In the genomic region with DNA sequence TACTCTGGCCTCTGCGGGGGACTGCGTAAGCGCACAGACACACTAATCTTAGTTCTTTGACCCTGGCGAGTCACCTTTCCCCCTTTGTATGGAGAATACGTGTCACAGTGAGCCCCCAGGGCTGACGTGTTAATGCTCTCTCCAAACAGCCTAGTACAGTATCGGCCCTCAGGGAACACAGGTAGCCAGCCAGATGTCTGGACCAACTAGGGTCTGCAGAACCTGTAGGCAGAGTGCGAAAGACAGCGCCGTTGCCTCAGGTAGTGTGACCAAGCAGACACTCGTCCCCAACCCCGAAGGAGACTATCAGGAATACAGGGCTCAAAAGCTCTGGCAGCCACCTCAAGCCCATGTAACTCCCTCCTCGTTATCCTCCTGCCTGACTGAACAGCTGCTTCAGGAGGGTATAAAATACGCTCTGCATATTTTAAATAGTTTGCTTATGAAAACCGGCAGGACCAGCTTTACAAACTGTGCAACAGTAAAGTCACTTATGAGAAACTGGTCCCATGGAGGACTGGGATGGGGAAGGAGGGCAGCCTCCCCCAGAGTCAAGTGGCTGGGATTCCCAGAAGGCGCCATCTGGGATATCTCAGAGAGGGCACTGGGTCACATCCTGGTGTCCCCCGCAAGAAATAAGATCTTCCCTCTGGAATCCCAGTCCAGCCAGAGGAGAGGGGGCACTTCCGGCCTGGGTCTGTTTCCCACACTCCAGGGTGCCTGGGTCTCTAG, we compare ENCODE assay signal across 9 mouse cellular contexts. TPM values are rescaled to one million over a fixed set of nuclear protein-coding genes. Genes with fewer than 3 reads are reported as not detected.
DNase-seq lines count a peak whose midpoint lies in the region; ATAC-seq lines count a peak whose summit lies in the region.
"Had no signal": no experiment of that assay in that cellular context is flagged by ENCODE, and none has a peak within 500 bp of the region (broad histone marks: within the 10 kb centered on the region; RNA-seq: fewer than 3 reads in every experiment).

No protein-coding gene starts in this region.

- peak overlapping the region; percentile 10; the same call in 1 of the 2 replicates for H3K4me2 ChIP-seq in embryonic facial prominence, embryonic 14.5 days (ENCODE audit: low read depth, low read length)
- H3K4me2 ChIP-seq in kidney, embryonic 14.5 days (replicated peaks; ENCODE audit: low read depth, low read length): peak overlapping the region; percentile 25
- H3K4me2 ChIP-seq: liver, embryonic 13.5 days had no signal

- H3K9me3 ChIP-seq in embryonic facial prominence, embryonic 14.5 days (ENCODE audit: control insufficient read depth, low read length): no peaks in the 10 kb centered on the region
- H3K9me3 ChIP-seq in kidney, embryonic 14.5 days (ENCODE audit: control insufficient read depth, low read length): no peaks in the 10 kb centered on the region
- H3K9me3 ChIP-seq: liver, embryonic 13.5 days had no signal

- ATAC-seq in embryonic facial prominence, embryonic 14.5 days (ENCODE audit: low read depth): peak; percentile 69
- ATAC-seq in kidney, embryonic 14.5 days (ENCODE audit: low FRiP score, low TSS enrichment): peak; percentile 85

- H3K4me3 ChIP-seq in embryonic facial prominence, embryonic 14.5 days (ENCODE audit: low read depth, low read length): no peak overlapping the region
- H3K4me3 ChIP-seq in kidney, embryonic 14.5 days (ENCODE audit: low read length): no peak overlapping the region
- H3K4me3 ChIP-seq: liver, embryonic 13.5 days had no signal

- H3K36me3 ChIP-seq in embryonic facial prominence, embryonic 14.5 days (ENCODE audit: control insufficient read depth, insufficient read depth, low read length): no peaks in the 10 kb centered on the region
- H3K36me3 ChIP-seq in kidney, embryonic 14.5 days (ENCODE audit: control insufficient read depth, insufficient read depth, low read length): no peaks in the 10 kb centered on the region
- H3K36me3 ChIP-seq: liver, embryonic 13.5 days had no signal

- no peaks in the 10 kb centered on the region for H3K27me3 ChIP-seq in embryonic facial prominence, embryonic 14.5 days (replicated peaks; ENCODE audit: control insufficient read depth, insufficient read depth, low read length)
- no peaks in the 10 kb centered on the region for H3K27me3 ChIP-seq in kidney, embryonic 14.5 days (ENCODE audit: control insufficient read depth, insufficient read depth, low read length)
- H3K27me3 ChIP-seq: liver, embryonic 13.5 days had no signal

- peak overlapping the region; percentile 69 for H3K27ac ChIP-seq in embryonic facial prominence, embryonic 14.5 days (replicated peaks; ENCODE audit: low read depth, low read length)
- peak overlapping the region; percentile 89 for H3K27ac ChIP-seq in kidney, embryonic 14.5 days (ENCODE audit: low read depth, low read length)
- H3K27ac ChIP-seq: liver, embryonic 13.5 days had no signal

- no peak overlapping the region; the same call in 1 of the 2 replicates for H3K9ac ChIP-seq in embryonic facial prominence, embryonic 14.5 days (ENCODE audit: low read depth, low read length)
- H3K9ac ChIP-seq in kidney, embryonic 14.5 days (ENCODE audit: low read depth, low read length): peak overlapping the region; percentile 18; the same call in 1 of the 2 replicates
- H3K9ac ChIP-seq: liver, embryonic 13.5 days had no signal

- 19% methylated on average over 18 of the region's 18 CpGs for WGBS in embryonic facial prominence, embryonic 14.5 days
- WGBS in kidney, embryonic 14.5 days: 16% methylated on average over 18 of the region's 18 CpGs

- H3K4me1 ChIP-seq in embryonic facial prominence, embryonic 14.5 days (ENCODE audit: control insufficient read depth, insufficient read depth, low read length): peaks cover 47% of the 10 kb centered on the region
- peaks cover 81% of the 10 kb centered on the region for H3K4me1 ChIP-seq in kidney, embryonic 14.5 days (ENCODE audit: control insufficient read depth, insufficient read depth, low read length)

- DNase-seq in kidney, adult 18-20 months: peak; percentile 53
- no peak for DNase-seq in kidney, adult 11 months
- DNase-seq in embryonic facial prominence, embryonic 14.5 days (ENCODE audit: low spot score): peak; percentile 88
- DNase-seq in mesoderm, embryonic 11.5 days (ENCODE audit: low read depth, low spot score): peak; percentile 75
- no peak for DNase-seq in adipocyte (ENCODE audit: low spot score)
- DNase-seq in adrenal gland, adult (ENCODE audit: inconsistent age in 2 of 2, low spot score in 1 of 2): no peak
- no peak for DNase-seq in urinary bladder, postnatal 36 days (ENCODE audit: low spot score in 2 of 2)
- DNase-seq: liver, embryonic 13.5 days had no signal

RNA-seq across cellular contexts. Expression of gene Kazn, which starts 18.0 kb away (rescaled TPM):
- polyA plus RNA-seq in embryonic facial prominence, embryonic 14.5 days (2014; fragmentation: Nextera tagmentation; extraction: Ambion mirVana): 11.7 and 11.9 TPM in 2 replicates
- 11.3 and 12.9 TPM in 2 replicates for polyA plus RNA-seq in kidney, embryonic 14.5 days (2014; fragmentation: Nextera tagmentation; extraction: Ambion mirVana)

Comparison
In these comparisons a context has a peak if more than half of its experiments do, and no peak if none do; other contexts are left out.
1. DNase-seq: peak in kidney, adult 18-20 months (single experiment), embryonic facial prominence, embryonic 14.5 days (single experiment) and mesoderm, embryonic 11.5 days (single experiment); none in kidney, adult 11 months (single experiment), adipocyte (single experiment), adrenal gland, adult (0 of 2) and urinary bladder, postnatal 36 days (0 of 2).